Mouse (Mus musculus): ENCODE measurements around the gene Sec14l4. TPM values are rescaled to one million over a fixed set of nuclear protein-coding genes. Genes with fewer than 3 reads are reported as not detected.

Sec14l4 gene
- polyA plus RNA-seq, 1 experiment = 0.36 TPM

GRCm38 (mm10) chr11:4078267-4078933 lies 47.1 kb downstream of the Sec14l4 start:
- WGBS = 73% methylated on average over 7 of the region's 7 CpGs
- Histone ChIP-seq H3K4me3 (ENCODE audit: insufficient read depth, low read depth, low read length) (no peak overlapping the region), H3K27ac (ENCODE audit: insufficient read depth, low read depth, low read length) (no peak overlapping the region), H3K36me3 (ENCODE audit: control insufficient read depth, insufficient read depth, low read length) (no peaks in the 10 kb centered on the region), H3K27me3 (replicated peaks; ENCODE audit: control insufficient read depth, insufficient read depth, low read length) (no peaks in the 10 kb centered on the region), H3K4me1 (ENCODE audit: control insufficient read depth, insufficient read depth, low read length) (no peaks in the 10 kb centered on the region)
- DNase-seq = no peak
- TF ChIP-seq POLR2A (IDR thresholded peaks at IDR 0.05; ENCODE audit: low read depth, low read length) = no peak
- no peak for TF ChIP-seq CTCF (conservative IDR thresholded peaks at IDR 0.05; ENCODE audit: insufficient read depth, insufficient read length, low read depth, low read length)

GRCm38 (mm10) chr11:4080219-4080618 lies 49.0 kb downstream of the Sec14l4 start:
- Histone ChIP-seq H3K4me3 (ENCODE audit: insufficient read depth, low read depth, low read length) (no peak overlapping the region), H3K27me3 (replicated peaks; ENCODE audit: control insufficient read depth, insufficient read depth, low read length) (no peaks in the 10 kb centered on the region), H3K27ac (ENCODE audit: insufficient read depth, low read depth, low read length) (no peak overlapping the region), H3K36me3 (ENCODE audit: control insufficient read depth, insufficient read depth, low read length) (no peaks in the 10 kb centered on the region), H3K4me1 (ENCODE audit: control insufficient read depth, insufficient read depth, low read length) (no peaks in the 10 kb centered on the region)
- TF ChIP-seq CTCF (conservative IDR thresholded peaks at IDR 0.05; ENCODE audit: insufficient read depth, insufficient read length, low read depth, low read length) = peak; percentile 96
- TF ChIP-seq POLR2A (IDR thresholded peaks at IDR 0.05; ENCODE audit: low read depth, low read length) = no peak
- 11% methylated on average over 4 of the region's 4 CpGs for WGBS
- DNase-seq = peak; percentile 75

DNA sequence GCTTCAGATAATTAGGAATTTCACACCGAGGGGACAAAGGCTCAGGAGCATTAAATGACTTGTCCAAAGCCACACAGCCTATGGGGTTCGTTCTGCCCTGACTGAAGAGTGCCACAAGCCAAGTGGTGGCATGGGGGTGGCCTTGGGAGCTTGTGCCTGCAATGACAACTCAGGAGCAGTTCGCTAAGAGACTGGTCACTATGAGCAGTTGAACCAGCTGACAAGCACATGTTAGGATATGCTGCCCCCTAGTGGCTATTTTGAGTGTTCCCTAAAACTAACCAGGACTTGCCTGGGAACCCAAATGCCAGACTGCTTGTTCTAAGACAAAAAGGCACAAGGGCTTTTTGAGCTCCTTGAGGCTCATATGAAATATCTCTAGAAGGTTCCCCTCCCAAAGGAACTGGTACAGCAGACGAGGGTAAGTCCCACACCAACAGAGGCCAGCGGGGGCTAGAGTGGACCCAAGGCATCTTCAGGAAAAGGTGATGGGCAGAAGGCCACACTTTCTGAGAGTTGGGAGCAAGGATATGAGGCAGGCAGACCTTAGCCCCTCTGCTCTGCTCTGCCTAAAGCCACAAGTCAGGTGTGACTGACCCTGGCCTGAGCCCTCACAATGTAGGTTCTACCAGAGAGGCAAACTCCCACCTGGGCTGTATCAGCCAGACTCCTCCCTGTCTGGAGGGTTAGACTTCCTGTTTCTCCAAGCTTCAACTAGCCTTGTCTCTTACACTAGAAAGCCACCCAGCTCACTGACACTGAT lies 52.2 kb downstream of the Sec14l4 start:
- no peaks in the 10 kb centered on the region for H3K36me3 ChIP-seq (ENCODE audit: control insufficient read depth, insufficient read depth, low read length)
- WGBS = 32% methylated on average over 5 of the region's 5 CpGs
- no peak overlapping the region for H3K27ac ChIP-seq (ENCODE audit: insufficient read depth, low read depth, low read length)
- H3K4me3 ChIP-seq (ENCODE audit: insufficient read depth, low read depth, low read length) = no peak overlapping the region
- no peaks in the 10 kb centered on the region for H3K27me3 ChIP-seq (replicated peaks; ENCODE audit: control insufficient read depth, insufficient read depth, low read length)
- no peaks in the 10 kb centered on the region for H3K4me1 ChIP-seq (ENCODE audit: control insufficient read depth, insufficient read depth, low read length)
- TF ChIP-seq CTCF (conservative IDR thresholded peaks at IDR 0.05; ENCODE audit: insufficient read depth, insufficient read length, low read depth, low read length) (peak; percentile 78), POLR2A (IDR thresholded peaks at IDR 0.05; ENCODE audit: low read depth, low read length) (no peak)
- peak; percentile 82 for DNase-seq

DNA sequence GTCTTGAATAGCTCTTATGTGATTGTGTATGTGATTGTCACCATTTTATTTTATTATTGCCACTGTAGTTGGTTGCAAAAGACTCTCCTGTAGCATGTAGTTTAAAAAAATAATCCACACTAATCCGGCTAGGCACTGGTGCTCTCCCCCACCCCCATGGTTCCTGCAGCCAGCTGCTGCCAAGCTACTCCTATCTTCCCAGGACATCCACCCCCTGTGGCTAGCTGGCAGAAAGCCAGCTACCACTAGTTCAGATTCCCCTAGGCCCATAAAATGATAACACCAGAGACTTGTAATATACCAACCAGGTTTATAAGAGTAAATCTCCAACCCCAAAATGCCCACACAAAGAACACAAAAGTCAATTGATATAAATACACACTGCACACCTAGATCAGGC lies 55.0 kb downstream of the Sec14l4 start:
- no peak overlapping the region for H3K4me3 ChIP-seq (ENCODE audit: insufficient read depth, low read depth, low read length)
- 48% methylated on average over 1 of the region's 1 CpGs for WGBS
- no peak for DNase-seq
- no peaks in the 10 kb centered on the region for H3K36me3 ChIP-seq (ENCODE audit: control insufficient read depth, insufficient read depth, low read length)
- no peaks in the 10 kb centered on the region for H3K27me3 ChIP-seq (replicated peaks; ENCODE audit: control insufficient read depth, insufficient read depth, low read length)
- H3K27ac ChIP-seq (ENCODE audit: insufficient read depth, low read depth, low read length) = no peak overlapping the region
- TF ChIP-seq POLR2A (IDR thresholded peaks at IDR 0.05; ENCODE audit: low read depth, low read length) (no peak), CTCF (conservative IDR thresholded peaks at IDR 0.05; ENCODE audit: insufficient read depth, insufficient read length, low read depth, low read length) (no peak)
- no peaks in the 10 kb centered on the region for H3K4me1 ChIP-seq (ENCODE audit: control insufficient read depth, insufficient read depth, low read length)

DNA sequence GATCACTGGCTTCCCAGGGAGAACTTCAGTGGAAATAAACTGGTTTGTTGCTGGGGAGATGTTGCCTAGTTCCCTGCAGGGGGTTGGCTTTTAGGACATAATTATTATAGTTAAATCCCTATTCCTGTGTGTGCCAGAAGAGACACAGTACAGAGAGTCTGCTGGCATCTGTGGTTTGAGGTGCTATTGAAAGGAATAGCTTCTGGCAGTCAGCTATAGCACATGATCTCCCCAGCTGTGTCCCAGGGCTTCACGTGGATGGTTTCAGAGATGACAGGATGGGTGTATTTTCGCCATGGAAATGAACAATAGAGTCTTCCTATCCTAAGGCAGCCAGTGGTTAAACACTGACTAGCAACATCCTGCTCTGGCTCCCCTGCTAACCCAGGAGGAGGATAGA lies 56.0 kb downstream of the Sec14l4 start:
- Histone ChIP-seq H3K4me1 (ENCODE audit: control insufficient read depth, insufficient read depth, low read length) (no peaks in the 10 kb centered on the region), H3K27ac (ENCODE audit: insufficient read depth, low read depth, low read length) (no peak overlapping the region)
- WGBS = 68% methylated on average over 2 of the region's 2 CpGs

GRCm38 (mm10) chr11:4093459-4094377 lies 62.5 kb downstream of the Sec14l4 start:
- DNase-seq = peak; percentile 53
- no peaks in the 10 kb centered on the region for H3K27me3 ChIP-seq (replicated peaks; ENCODE audit: control insufficient read depth, insufficient read depth, low read length)
- H3K4me3 ChIP-seq (ENCODE audit: insufficient read depth, low read depth, low read length) = peak overlapping the region; percentile 62; the same call in 1 of the 2 replicates
- 73% methylated on average over 18 of the region's 18 CpGs for WGBS
- H3K4me1 ChIP-seq (ENCODE audit: control insufficient read depth, insufficient read depth, low read length) = peaks cover 10% of the 10 kb centered on the region
- peaks cover 3% of the 10 kb centered on the region; the same call in 1 of the 2 replicates for H3K36me3 ChIP-seq (ENCODE audit: control insufficient read depth, insufficient read depth, low read length)
- H3K27ac ChIP-seq (ENCODE audit: insufficient read depth, low read depth, low read length) = no peak overlapping the region
- TF ChIP-seq POLR2A (IDR thresholded peaks at IDR 0.05; ENCODE audit: low read depth, low read length) = no peak
- no peak for TF ChIP-seq CTCF (conservative IDR thresholded peaks at IDR 0.05; ENCODE audit: insufficient read depth, insufficient read length, low read depth, low read length)

More for the DNA sequence above, 56.0 kb downstream of the Sec14l4 start:
- DNase-seq = no peak
- TF ChIP-seq CTCF (conservative IDR thresholded peaks at IDR 0.05; ENCODE audit: insufficient read depth, insufficient read length, low read depth, low read length) (no peak), POLR2A (IDR thresholded peaks at IDR 0.05; ENCODE audit: low read depth, low read length) (no peak)
- no peaks in the 10 kb centered on the region for H3K27me3 ChIP-seq (replicated peaks; ENCODE audit: control insufficient read depth, insufficient read depth, low read length)
- no peak overlapping the region for H3K4me3 ChIP-seq (ENCODE audit: insufficient read depth, low read depth, low read length)
- H3K36me3 ChIP-seq (ENCODE audit: control insufficient read depth, insufficient read depth, low read length) = peaks cover 3% of the 10 kb centered on the region; the same call in 1 of the 2 replicates
